Mouse (Mus musculus) ES-E14 (cell line): ENCODE data around the gene Sh3d21.

Source experiments
- HCFC1 ChIP-seq: IDR thresholded peaks from 2 replicates; pipeline ENCODE4 v1.6.1; 2012; ENCODE audit warnings: low read length, inconsistent platforms, borderline replicate concordance; ENCODE audit not compliant: insufficient read depth
- MAFK ChIP-seq: IDR thresholded peaks from 2 replicates; pipeline ENCODE4 v1.6.1; 2014; ENCODE audit warnings: mild to moderate bottlenecking, low read depth, low read length, inconsistent platforms; ENCODE audit not compliant: insufficient read depth

DNA sequence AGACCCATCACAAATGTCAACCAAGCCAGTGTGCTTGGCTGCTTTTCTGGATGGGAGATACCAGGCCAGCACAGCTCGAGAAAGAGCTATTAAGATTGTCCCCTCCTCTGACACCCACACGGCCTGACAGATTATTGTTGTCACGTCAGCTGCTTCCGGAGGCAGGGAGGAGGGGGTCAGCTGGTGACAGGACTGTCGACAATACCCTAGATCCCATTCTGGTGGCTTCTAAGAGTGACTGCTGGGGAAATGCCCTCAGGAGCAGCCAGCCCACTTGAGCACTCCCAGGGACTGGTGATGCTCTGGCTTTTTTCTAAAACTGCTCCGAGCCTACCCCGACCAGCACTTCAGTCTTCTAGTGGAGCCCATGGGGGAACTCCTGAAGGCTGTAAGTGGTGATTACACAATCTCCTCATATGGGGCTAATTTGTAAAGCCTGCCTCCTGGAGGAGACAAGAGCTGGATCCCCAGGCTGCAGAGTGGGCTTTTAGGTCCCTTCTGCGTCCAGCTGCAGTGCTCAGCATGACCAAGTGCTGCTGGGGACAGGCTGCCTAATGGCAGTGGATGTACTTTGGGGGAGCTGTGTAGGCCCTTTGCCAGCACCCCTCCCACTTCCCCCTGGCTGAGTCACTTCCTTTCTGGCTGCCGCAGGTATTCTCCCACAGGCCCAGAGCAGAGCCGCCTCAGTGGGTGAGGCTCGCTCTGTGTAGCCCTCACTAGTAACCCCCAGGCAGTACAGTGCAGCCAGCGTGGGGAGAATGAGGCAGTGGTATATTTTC is 52.7 kb downstream of the Sh3d21 start:
- TF ChIP-seq MAFK = no peak
- no peak for TF ChIP-seq HCFC1
